Mouse (Mus musculus): ENCODE measurements around the gene Eaf2.

GRCm38 (mm10) chr16:36751979-36752378, 122.8 kb downstream of the Eaf2 start:
- TF ChIP-seq CTCF (IDR thresholded peaks at IDR 0.05; ENCODE audit: borderline replicate concordance, insufficient read depth, low read length), result no peak
- TF ChIP-seq POLR2A (IDR thresholded peaks at IDR 0.05; ENCODE audit: low read depth, low read length), result no peak
